Mouse (Mus musculus) kidney, adult 2 months (tissue): Measurements from ENCODE around the gene Hsd17b1. TPM values are rescaled to one million over a fixed set of nuclear protein-coding genes. Genes with fewer than 3 reads are reported as not detected.
"Not testable (repeated sequence)": the region's sequence is repeated elsewhere in the genome, so short reads cannot be mapped to it uniquely, and the experiment has no call there.

Experiments
- DNase-seq: peaks from one replicate; pipeline ENCODE4 v3.0.0; 2021
- H3K27ac ChIP-seq: fragments of 200-500 bp; 2 replicates; pipeline ENCODE4 v1.5.1; 2012; ENCODE audit warnings: low read depth, low read length, control low read depth, inconsistent platforms; ENCODE audit not compliant: insufficient read depth
- H3K27me3 ChIP-seq: fragments of 200-500 bp; replicated peaks from 2 replicates; pipeline ENCODE4 v1.6.1; 2012; ENCODE audit warnings: mild to moderate bottlenecking, moderate library complexity, low read length, inconsistent platforms; ENCODE audit not compliant: control insufficient read depth, insufficient read depth
- H3K36me3 ChIP-seq: fragments of 200-500 bp; 2 replicates; pipeline ENCODE4 v1.6.1; 2012; ENCODE audit warnings: mild to moderate bottlenecking, moderate library complexity, low read length, inconsistent platforms; ENCODE audit not compliant: control insufficient read depth, insufficient read depth
- H3K4me1 ChIP-seq: fragments of 200-500 bp; 2 replicates; pipeline ENCODE4 v1.6.1; 2011; ENCODE audit warnings: low read length; ENCODE audit not compliant: control insufficient read depth, insufficient read depth
- H3K4me3 ChIP-seq: fragments of 200-500 bp; 2 replicates; pipeline ENCODE4 v1.5.1; 2011; ENCODE audit warnings: mild to moderate bottlenecking, low read depth, low read length, control low read depth; ENCODE audit not compliant: insufficient read depth
- CTCF ChIP-seq: fragments of 200-500 bp; conservative IDR thresholded peaks from 2 replicates; pipeline ENCODE4 v1.5.1; 2011; ENCODE audit warnings: low read depth, mild to moderate bottlenecking, control low read depth, low read length, moderate library complexity, mixed read lengths; ENCODE audit not compliant: insufficient read depth, insufficient read length
- POLR2A ChIP-seq: fragments of 200-500 bp; IDR thresholded peaks from one replicate; pipeline ENCODE4 v1.6.1; 2011; ENCODE audit warnings: low read depth, low read length, control low read depth
- WGBS: fragments of 180-500 bp; shearing (Covaris S2); methylation state at CpG from one replicate; pipeline ENCODE4 v1.1.7; 2018; 5-methylcytosine and 5-hydroxymethylcytosine counted together
- polyA plus RNA-seq: library from polyadenylated mRNA; depleted of rRNA; stranded (reverse); fragments of >200 nt; gene quantifications from 2 replicates; pipeline ENCODE4 v1.2.3, GENCODE M21; 2012; rRNA removed

The Hsd17b1 gene
- polyA plus RNA-seq, 1 experiment = 0.44 TPM

GRCm38 (mm10) chr11:101119761-101120544, 41.7 kb downstream of the Hsd17b1 start, which contains the start of the genes Retreg3 and Tubg1:
Gene Retreg3 (minus strand): TSS chr11:101119893.
Gene Tubg1 (plus strand): TSS chr11:101119938.
- under 1% methylated on average over 61 of the region's 61 CpGs for WGBS
- Histone ChIP-seq H3K4me1 (peaks cover 8% of the 10 kb centered on the region; the same call in 1 of the 2 replicates), H3K36me3 (no peaks in the 10 kb centered on the region), H3K27ac (peak within 1 kb of the TSS; percentile 65), H3K4me3 (peak within 1 kb of the TSS; percentile 75), H3K27me3 (no peaks in the 10 kb centered on the region)
- TF ChIP-seq CTCF (0 out of 2 replicates have a peak, but pooled peaks have one; percentile 11), POLR2A (peak; percentile 88)
- peak; percentile 99 for DNase-seq

DNA sequence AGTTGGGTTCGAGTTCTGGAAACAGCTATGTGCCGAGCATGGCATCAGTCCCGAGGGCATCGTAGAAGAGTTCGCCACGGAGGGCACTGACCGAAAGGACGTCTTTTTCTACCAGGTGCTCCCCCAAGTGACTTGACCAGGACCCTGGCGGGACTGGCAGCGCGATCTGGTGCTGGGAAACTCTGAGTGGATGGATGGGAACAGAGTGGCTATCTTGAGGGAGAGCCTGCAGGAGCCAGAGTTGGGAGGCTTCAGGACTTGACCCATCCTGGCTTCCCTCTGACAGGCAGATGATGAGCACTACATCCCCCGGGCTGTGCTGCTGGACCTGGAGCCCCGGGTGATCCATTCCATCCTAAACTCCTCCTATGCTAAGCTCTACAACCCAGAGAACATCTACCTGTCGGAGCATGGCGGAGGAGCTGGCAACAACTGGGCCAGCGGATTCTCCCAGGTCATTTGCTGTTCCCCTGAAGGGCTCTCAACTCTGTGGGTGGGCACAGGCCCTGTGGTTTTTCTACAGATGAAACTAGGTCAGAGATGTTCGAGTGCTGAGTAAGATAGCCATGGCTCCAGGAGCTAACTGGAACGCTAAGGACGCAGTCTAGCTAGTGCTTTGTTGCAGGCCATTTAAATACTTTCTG, 42.5 kb downstream of the Hsd17b1 start:
- no peaks in the 10 kb centered on the region for H3K27me3 ChIP-seq
- peaks cover 8% of the 10 kb centered on the region; the same call in 1 of the 2 replicates for H3K4me1 ChIP-seq
- H3K4me3 ChIP-seq = peak overlapping the region; percentile 75
- no peak for DNase-seq
- H3K36me3 ChIP-seq = no peaks in the 10 kb centered on the region
- TF ChIP-seq POLR2A (no peak), CTCF (no peak)
- WGBS = 21% methylated on average over 19 of the region's 19 CpGs
- peak overlapping the region; percentile 65 for H3K27ac ChIP-seq

- WGBS = 95% methylated on average over 8 of the region's 8 CpGs
- not testable (repeated sequence) for H3K4me1 ChIP-seq, DNase-seq, H3K36me3 ChIP-seq, H3K27ac ChIP-seq, H3K4me3 ChIP-seq, H3K27me3 ChIP-seq
Observed at GRCm38 (mm10) chr11:101124494-101124893, 46.3 kb downstream of the Hsd17b1 start.

DNA sequence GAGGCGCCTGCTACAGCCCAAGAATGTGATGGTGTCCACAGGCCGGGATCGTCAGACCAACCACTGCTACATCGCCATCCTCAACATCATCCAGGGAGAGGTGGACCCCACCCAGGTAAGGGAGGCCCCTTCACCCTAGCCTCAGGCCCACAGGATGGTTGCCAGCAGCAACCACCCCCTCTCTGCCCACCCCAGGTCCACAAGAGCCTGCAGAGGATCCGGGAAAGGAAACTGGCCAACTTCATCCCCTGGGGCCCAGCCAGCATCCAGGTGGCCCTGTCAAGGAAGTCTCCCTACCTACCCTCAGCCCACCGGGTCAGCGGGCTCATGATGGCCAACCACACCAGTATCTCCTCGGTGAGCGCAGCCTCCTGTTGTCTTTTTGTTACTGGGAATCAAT, 46.8 kb downstream of the Hsd17b1 start:
- 93% methylated on average over 9 of the region's 9 CpGs for WGBS
- not testable (repeated sequence) for H3K27ac ChIP-seq, DNase-seq, H3K36me3 ChIP-seq, H3K27me3 ChIP-seq, H3K4me1 ChIP-seq, H3K4me3 ChIP-seq

DNA sequence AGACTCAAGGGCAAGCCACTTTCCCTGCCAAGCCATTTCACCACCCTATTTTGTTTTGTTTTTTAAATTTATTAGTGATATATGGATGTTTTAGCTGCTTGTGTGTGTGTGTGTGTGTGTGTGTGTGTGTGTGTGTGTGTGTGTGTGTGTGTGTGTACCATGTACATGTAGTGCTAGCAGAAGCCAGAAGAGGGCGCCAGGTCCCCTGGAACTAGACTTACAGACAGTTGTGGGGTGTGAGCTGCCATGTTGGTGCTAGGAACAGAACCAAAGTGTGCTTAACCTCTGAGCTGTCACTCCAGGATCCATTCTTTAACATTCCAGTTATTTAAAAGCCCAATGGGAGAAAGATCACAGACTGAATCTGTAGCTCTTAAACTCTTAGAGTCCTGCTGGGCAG, 48.9 kb downstream of the Hsd17b1 start:
- Histone ChIP-seq H3K4me3 (no peak overlapping the region), H3K27ac (no peak overlapping the region), H3K4me1 (no peaks in the 10 kb centered on the region), H3K27me3 (no peaks in the 10 kb centered on the region), H3K36me3 (no peaks in the 10 kb centered on the region)
- TF ChIP-seq CTCF = peak; percentile 23; the same call in 1 of the 2 replicates
- TF ChIP-seq POLR2A = no peak
- DNase-seq = no peak
- 100% methylated on average over 1 of the region's 1 CpGs for WGBS

DNA sequence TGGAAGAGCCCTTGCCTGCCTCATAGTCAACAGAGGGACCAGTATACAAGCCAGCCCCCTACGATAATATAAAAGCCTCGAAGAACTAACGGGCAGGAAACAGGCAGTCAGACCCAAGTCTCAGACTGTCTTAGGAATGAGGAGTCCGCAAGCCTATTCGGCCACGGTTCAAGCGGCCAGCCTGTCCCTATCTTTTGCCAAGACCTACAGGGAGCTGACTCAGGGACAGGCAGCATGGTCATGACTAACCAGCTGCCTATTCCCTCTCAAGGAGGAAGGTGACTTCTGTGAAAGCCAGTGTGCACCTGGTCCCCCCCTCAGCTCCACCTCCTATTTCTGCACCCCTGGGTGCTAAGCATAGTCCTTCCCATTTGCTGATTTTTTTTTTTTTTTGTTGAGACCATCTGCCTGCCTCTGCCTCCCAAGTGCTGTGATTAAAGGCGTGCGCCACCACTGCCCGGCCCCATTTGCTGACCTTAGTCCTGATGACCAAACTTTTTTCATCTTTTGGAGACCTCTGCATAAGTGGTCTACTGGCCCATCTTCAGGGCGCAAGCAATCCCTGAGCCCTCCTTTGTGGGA, 50.9 kb downstream of the Hsd17b1 start:
- Histone ChIP-seq H3K27ac (no peak overlapping the region), H3K36me3 (no peaks in the 10 kb centered on the region), H3K4me1 (no peaks in the 10 kb centered on the region), H3K27me3 (no peaks in the 10 kb centered on the region), H3K4me3 (no peak overlapping the region)
- 79% methylated on average over 11 of the region's 11 CpGs for WGBS
- DNase-seq = no peak
- TF ChIP-seq POLR2A (no peak), CTCF (no peak)

Other genes with a start within 250 kb of the Hsd17b1 start
- 23.2 and 24.0 TPM in 2 replicates for gene Stat5b, start 227.7 kb upstream of the Hsd17b1 start, polyA plus RNA-seq
- 15.8 and 16.6 TPM in 2 replicates for gene Stat5a, start 219.1 kb upstream of the Hsd17b1 start, polyA plus RNA-seq
- gene Stat3, start 138.9 kb upstream of the Hsd17b1 start, polyA plus RNA-seq = 55.5 and 57.2 TPM in 2 replicates
- gene Cavin1, start 107.5 kb upstream of the Hsd17b1 start, polyA plus RNA-seq = 32.1 and 35.0 TPM in 2 replicates
- gene Atp6v0a1, start 69.0 kb upstream of the Hsd17b1 start, polyA plus RNA-seq = 48.4 and 54.0 TPM in 2 replicates
- 50.6 and 60.6 TPM in 2 replicates for gene Naglu, start 8.4 kb upstream of the Hsd17b1 start, polyA plus RNA-seq
- gene Coasy, start 4.2 kb downstream of the Hsd17b1 start, polyA plus RNA-seq = 154 and 200 TPM in 2 replicates
- gene Mlx, start 8.9 kb downstream of the Hsd17b1 start, polyA plus RNA-seq = 56.9 and 67.9 TPM in 2 replicates
- gene Psmc3ip, start 17.0 kb downstream of the Hsd17b1 start, polyA plus RNA-seq = 1.2 and 1.9 TPM in 2 replicates
- 60.0 and 65.2 TPM in 2 replicates for gene Retreg3, start 41.5 kb downstream of the Hsd17b1 start, polyA plus RNA-seq
- gene Tubg1, start 41.5 kb downstream of the Hsd17b1 start, polyA plus RNA-seq = 14.1 and 19.2 TPM in 2 replicates
- 1.4 and 1.8 TPM in 2 replicates for gene Tubg2, start 77.5 kb downstream of the Hsd17b1 start, polyA plus RNA-seq
- gene Cntnap1, start 92.1 kb downstream of the Hsd17b1 start, polyA plus RNA-seq = 3.4 and 3.6 TPM in 2 replicates
- 19.3 and 22.7 TPM in 2 replicates for gene Plekhh3, start 92.9 kb downstream of the Hsd17b1 start, polyA plus RNA-seq
- 0.33 and 0.34 TPM in 2 replicates for gene Ccr10, start 97.0 kb downstream of the Hsd17b1 start, polyA plus RNA-seq
- 44.8 and 48.5 TPM in 2 replicates for gene Ezh1, start 148.1 kb downstream of the Hsd17b1 start, polyA plus RNA-seq
- gene Ramp2, start 167.6 kb downstream of the Hsd17b1 start, polyA plus RNA-seq = 75.9 and 86.6 TPM in 2 replicates
- gene Vps25, start 175.3 kb downstream of the Hsd17b1 start, polyA plus RNA-seq = 112 and 116 TPM in 2 replicates
- 134 and 160 TPM in 2 replicates for gene Wnk4, start 182.2 kb downstream of the Hsd17b1 start, polyA plus RNA-seq
- 1.3 and 1.6 TPM in 2 replicates for gene Cntd1, start 200.6 kb downstream of the Hsd17b1 start, polyA plus RNA-seq
- gene Coa3, start 200.7 kb downstream of the Hsd17b1 start, polyA plus RNA-seq = 540 and 572 TPM in 2 replicates
- gene Becn1, start 223.9 kb downstream of the Hsd17b1 start, polyA plus RNA-seq = 61.9 and 89.5 TPM in 2 replicates
- gene Psme3, start 237.8 kb downstream of the Hsd17b1 start, polyA plus RNA-seq = 61.6 and 75.5 TPM in 2 replicates
- gene Aoc2, start 246.7 kb downstream of the Hsd17b1 start, polyA plus RNA-seq = 2.6 and 3.1 TPM in 2 replicates